17 mouse cellular contexts compared by ENCODE assay signal in the genomic region with DNA sequence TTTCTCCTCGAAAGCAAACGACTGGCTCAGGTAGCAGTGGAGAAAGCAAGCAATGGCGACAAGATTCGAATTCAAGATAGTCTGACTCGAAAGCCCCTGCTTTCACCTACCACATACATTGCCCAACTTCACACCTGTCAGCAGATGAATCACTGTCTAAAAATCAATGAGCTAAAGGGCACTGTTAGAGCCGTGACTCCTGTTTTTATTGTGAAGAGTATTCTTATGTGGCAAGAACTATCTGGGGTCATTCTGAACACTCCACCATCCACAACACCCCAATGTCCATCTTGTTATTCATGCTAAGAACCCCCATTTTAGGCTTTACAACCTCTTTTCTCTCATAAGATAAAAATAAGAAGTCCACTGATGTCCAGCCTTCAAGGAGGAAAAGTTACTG.
"Had no signal": no experiment of that assay in that cellular context is flagged by ENCODE, and none has a peak within 500 bp of the region (broad histone marks: within the 10 kb centered on the region; RNA-seq: fewer than 3 reads in every experiment).

No protein-coding gene starts in this region.

- H3K4me3 ChIP-seq: lung, embryonic 15.5 days; megakaryocyte, embryonic 14.5 days; neural tube, embryonic 12.5 days; stomach, embryonic 15.5 days had no signal

- DNase-seq: lung, adult 2 months; lung, postnatal 14 days; lung, postnatal 36 days; midbrain, embryonic 14.5 days; right cerebral cortex, postnatal 14 days; thymus, adult 2 months; thymus, postnatal 25 days; thymus, postnatal 4 days had no signal

- H3K27ac ChIP-seq: liver, embryonic 14.5 days; lung, embryonic 15.5 days; macrophage; neural tube, embryonic 12.5 days; stomach, embryonic 15.5 days; stomach, postnatal 0 days had no signal

- H3K4me1 ChIP-seq: lung, embryonic 15.5 days; megakaryocyte, embryonic 14.5 days; neural tube, embryonic 12.5 days; stomach, embryonic 15.5 days had no signal

- H3K27me3 ChIP-seq: lung, embryonic 15.5 days; megakaryocyte, embryonic 14.5 days; neural tube, embryonic 12.5 days; stomach, embryonic 15.5 days had no signal

- H3K9me3 ChIP-seq: lung, embryonic 15.5 days; megakaryocyte, embryonic 14.5 days; neural tube, embryonic 12.5 days; stomach, embryonic 15.5 days had no signal

- H3K36me3 ChIP-seq: lung, embryonic 15.5 days; neural tube, embryonic 12.5 days; stomach, embryonic 15.5 days had no signal

- H3K4me2 ChIP-seq: lung, embryonic 15.5 days; neural tube, embryonic 12.5 days; stomach, embryonic 15.5 days had no signal

- ATAC-seq: lung, postnatal 0 days; midbrain, embryonic 16.5 days had no signal

- H3K9ac ChIP-seq: liver, embryonic 14.5 days; lung, embryonic 15.5 days; neural tube, embryonic 12.5 days; stomach, embryonic 15.5 days had no signal
